Mouse (Mus musculus) kidney, postnatal 14 days (tissue): Measurements from ENCODE around the gene Vmn1r129.
"Not testable (repeated sequence)": the region's sequence is repeated elsewhere in the genome, so short reads cannot be mapped to it uniquely, and the experiment has no call there.

Experiments
- DNase-seq: peaks from one replicate; pipeline ENCODE4 v3.0.0; 2022; ENCODE audit warnings: mixed read lengths

Vmn1r129 gene

GRCm38 (mm10) chr7:21361191-21361590 lies at the start of gene Vmn1r129:
Vmn1r129 (minus strand) TSS chr7:21361291.
- not testable (repeated sequence) for DNase-seq

- not testable (repeated sequence) for DNase-seq
Observed at GRCm38 (mm10) chr7:21349073-21349472, 12.0 kb downstream of the Vmn1r129 start, which contains the start of gene Vmn1r128. Vmn1r128 (plus strand) TSS chr7:21349373.

GRCm38 (mm10) chr7:21319761-21320160 lies 41.3 kb downstream of the Vmn1r129 start, which contains the start of gene Vmn1r127:
Vmn1r127 (minus strand) TSS chr7:21319861.
- DNase-seq: not testable (repeated sequence)
